ENCODE assay signal across 12 mouse cellular contexts in genomic region chr3:101797830-101798709, GRCm38 (mm10). TPM values are rescaled to one million over a fixed set of nuclear protein-coding genes. Genes with fewer than 3 reads are reported as not detected.
A peak's percentile ranks its signal among the peaks of the same experiment; 100 is the strongest.
DNase-seq lines count a peak whose midpoint lies in the region; ATAC-seq and TF ChIP-seq lines count a peak whose summit lies in the region.
"Had no signal": no experiment of that assay in that cellular context is flagged by ENCODE, and none has a peak within 500 bp of the region (broad histone marks: within the 10 kb centered on the region; RNA-seq: fewer than 3 reads in every experiment).

No protein-coding gene starts in this region.

- WGBS in lung, embryonic 15.5 days = 47% methylated on average over 15 of the region's 15 CpGs
- WGBS in lung, adult 2 months = 73% methylated on average over 15 of the region's 15 CpGs
- 41% methylated on average over 15 of the region's 15 CpGs for WGBS in small intestine, adult 2 months
- WGBS in liver, embryonic 12.5 days (ENCODE audit: insufficient replicate concordance) = 72% methylated on average over 15 of the region's 15 CpGs

- H3K27me3 ChIP-seq in lung, embryonic 15.5 days = no peaks in the 10 kb centered on the region
- H3K27me3 ChIP-seq in small intestine, adult 2 months (ENCODE audit: control insufficient read depth, insufficient read depth, low read length) = no peaks in the 10 kb centered on the region
- no peaks in the 10 kb centered on the region; the same call in 1 of the 2 replicates for H3K27me3 ChIP-seq in liver, embryonic 12.5 days (replicated peaks)

- intact Hi-C loops in gastrocnemius, adult 2 months (cut with DNase I) = no loop called here

- peak overlapping the region; percentile 19; the same call in 1 of the 2 replicates for H3K4me2 ChIP-seq in lung, embryonic 15.5 days
- no peak overlapping the region for H3K4me2 ChIP-seq in liver, embryonic 12.5 days

- H3K9me3 ChIP-seq in lung, embryonic 15.5 days = no peaks in the 10 kb centered on the region
- H3K9me3 ChIP-seq in liver, embryonic 12.5 days (replicated peaks) = no peaks in the 10 kb centered on the region

- no peak for TF ChIP-seq CTCF in gastrocnemius, adult 2 months (IDR thresholded peaks at IDR 0.05)
- no peak for TF ChIP-seq CTCF in lung, adult 2 months (IDR thresholded peaks at IDR 0.05; ENCODE audit: insufficient read depth, low read length)
- no peak for TF ChIP-seq CTCF in small intestine, adult 2 months (IDR thresholded peaks at IDR 0.05; ENCODE audit: extremely low read depth, insufficient read length, insufficient replicate concordance, low read depth, low read length)

- no peak overlapping the region for H3K9ac ChIP-seq in lung, embryonic 15.5 days
- no peak overlapping the region for H3K9ac ChIP-seq in liver, embryonic 12.5 days

- peaks cover 47% of the 10 kb centered on the region for H3K4me1 ChIP-seq in lung, embryonic 15.5 days
- H3K4me1 ChIP-seq in lung, adult 2 months (ENCODE audit: control insufficient read depth, insufficient read depth, low read length) = 0 out of 2 replicates have a peak, but pooled peaks cover 5% of the 10 kb centered on the region
- peaks cover 46% of the 10 kb centered on the region for H3K4me1 ChIP-seq in small intestine, adult 2 months (ENCODE audit: control insufficient read depth, insufficient read depth, insufficient read length, low read length)
- H3K4me1 ChIP-seq in liver, embryonic 12.5 days = 0 out of 2 replicates have a peak, but pooled peaks cover 5% of the 10 kb centered on the region

- H3K36me3 ChIP-seq in lung, embryonic 15.5 days = no peaks in the 10 kb centered on the region
- no peaks in the 10 kb centered on the region for H3K36me3 ChIP-seq in small intestine, adult 2 months (ENCODE audit: control insufficient read depth, insufficient read depth, low read length)
- no peaks in the 10 kb centered on the region for H3K36me3 ChIP-seq in liver, embryonic 12.5 days

- no peak overlapping the region for H3K27ac ChIP-seq in gastrocnemius, adult 2 months
- H3K27ac ChIP-seq in lung, embryonic 15.5 days = peak overlapping the region; percentile 71
- H3K27ac ChIP-seq in small intestine, adult 2 months (ENCODE audit: insufficient read depth, low read depth, low read length) = 0 out of 2 replicates have a peak overlapping the region, but pooled peaks have one; percentile 39
- no peak overlapping the region for H3K27ac ChIP-seq in liver, embryonic 12.5 days

- ATAC-seq in lung, embryonic 15.5 days (ENCODE audit: borderline replicate concordance, extremely low read depth, low FRiP score, low TSS enrichment) = peak; percentile 74
- ATAC-seq in liver, embryonic 12.5 days = no peak
- ATAC-seq: CD4-positive, CD25-positive, alpha-beta regulatory T cell, adult 4 months had no signal

- DNase-seq in gastrocnemius, adult 2 months = peak; percentile 38
- no peak for DNase-seq in gastrocnemius, adult 18-20 months (ENCODE audit: low spot score)
- DNase-seq in lung, adult 2 months = no peak
- peak; percentile 68 to 77 for DNase-seq in kidney, postnatal 4 days
- DNase-seq in urinary bladder, postnatal 10 days (ENCODE audit: low spot score) = no peak
- DNase-seq: cerebellum, postnatal 36 days; right cerebral cortex, postnatal 4 days had no signal

- no peak for TF ChIP-seq POLR2A in lung, adult 2 months (IDR thresholded peaks at IDR 0.05; ENCODE audit: borderline replicate concordance, extremely low read depth, low read depth, low read length)
- TF ChIP-seq POLR2A in small intestine, adult 2 months (IDR thresholded peaks at IDR 0.05; ENCODE audit: low read depth, low read length) = no peak

- no peak overlapping the region for H3K4me3 ChIP-seq in gastrocnemius, adult 2 months
- H3K4me3 ChIP-seq in lung, embryonic 15.5 days = no peak overlapping the region
- no peak overlapping the region for H3K4me3 ChIP-seq in lung, adult 2 months (replicated peaks; ENCODE audit: extremely low read depth, low read depth, low read length)
- no peak overlapping the region for H3K4me3 ChIP-seq in small intestine, adult 2 months (ENCODE audit: low read depth, low read length)
- H3K4me3 ChIP-seq in liver, embryonic 12.5 days = no peak overlapping the region

RNA-seq across cellular contexts. Expression of gene Mab21l3, which starts 50.7 kb away (rescaled TPM):
- total RNA-seq in gastrocnemius, adult 2 months (2021) = not detected
- total RNA-seq in gastrocnemius, adult 18-20 months (2021) = not detected
- polyA plus RNA-seq in lung, embryonic 15.5 days (2015; fragmentation: Nextera tagmentation; extraction: Ambion mirVana) = 0.55 and 0.69 TPM in 2 replicates
- polyA plus RNA-seq in lung, adult 2 months (2012; rRNA removed) = 0.19 and 0.53 TPM in 2 replicates
- 0.35 and 0.38 TPM in 2 replicates for polyA plus RNA-seq in small intestine, adult 2 months (2012; rRNA removed)
- 0.07 and 0.11 TPM in 2 replicates for polyA plus RNA-seq in liver, embryonic 12.5 days (2016; fragmentation: Nextera tagmentation; extraction: Ambion mirVana)
- total RNA-seq: layer of hippocampus, adult 18-20 months had no signal
- polyA plus RNA-seq: CD4-positive, CD25-positive, alpha-beta regulatory T cell, adult 4 months had no signal

Comparison
In these comparisons a context has a peak if more than half of its experiments do, and no peak if none do; other contexts are left out.
1. DNase-seq: peak in gastrocnemius, adult 2 months (single experiment) and kidney, postnatal 4 days (2 of 2); none in gastrocnemius, adult 18-20 months (single experiment), lung, adult 2 months (single experiment) and urinary bladder, postnatal 10 days (single experiment).
2. H3K27ac ChIP-seq: peak in lung, embryonic 15.5 days (single experiment) and small intestine, adult 2 months (single experiment); none in gastrocnemius, adult 2 months (single experiment) and liver, embryonic 12.5 days (single experiment).